Mouse (Mus musculus): ENCODE measurements around the gene Olfr1396.

The Olfr1396 gene

GRCm38 (mm10) chr11:49092053-49092586 lies 22.6 kb downstream of the Olfr1396 start:
- in situ Hi-C loops (cut with MboI; ENCODE audit: unreplicated experiment in 2 of 2) = loop anchor here in 1 of 2 experiments (25.0 kb wide), 1 partner anchor 105 kb away; the partner anchor contains the start of genes 9930111J21Rik1, Gm12185, Olfr56 and Tgtp1

- in situ Hi-C loops (cut with MboI; ENCODE audit: unreplicated experiment in 2 of 2) = loop anchor here in 1 of 2 experiments (25.0 kb wide), 1 partner anchor 104 kb away; the partner anchor contains the start of genes 9930111J21Rik1, Gm12185, Olfr56 and Tgtp1
Measured at GRCm38 (mm10) chr11:49091171-49091570, 23.5 kb downstream of the Olfr1396 start.

- in situ Hi-C loops (cut with MboI; ENCODE audit: unreplicated experiment in 2 of 2) = loop anchor here in 1 of 2 experiments (25.0 kb wide), 1 partner anchor 103 kb away; the partner anchor contains the start of genes 9930111J21Rik1, Gm12185, Olfr56 and Tgtp1
Measured at GRCm38 (mm10) chr11:49090551-49090950, 24.1 kb downstream of the Olfr1396 start.

GRCm38 (mm10) chr11:49089735-49090507 lies 24.8 kb downstream of the Olfr1396 start:
- in situ Hi-C loops (cut with MboI; ENCODE audit: unreplicated experiment in 2 of 2) = loop anchor here (10.0 to 25.0 kb wide), 3 partner anchors 95 to 155 kb away; partner anchors contain the start of genes Gm12185 (in 2 of the 2), Tgtp1 (in 2 of the 2), 9930111J21Rik1 (in 1 of the 2) and Mgat1 (in 1 of the 2)

GRCm38 (mm10) chr11:49088990-49089652 lies 25.6 kb downstream of the Olfr1396 start:
- in situ Hi-C loops (cut with MboI; ENCODE audit: unreplicated experiment in 2 of 2) = loop anchor here (10.0 to 25.0 kb wide), 3 partner anchors 94 to 156 kb away; partner anchors contain the start of genes Gm12185 (in 2 of the 2), Tgtp1 (in 2 of the 2), 9930111J21Rik1 (in 1 of the 2) and Mgat1 (in 1 of the 2)

GRCm38 (mm10) chr11:49087830-49088616 lies 26.7 kb downstream of the Olfr1396 start:
- in situ Hi-C loops (cut with MboI; ENCODE audit: unreplicated experiment in 2 of 2) = loop anchor here (10.0 to 25.0 kb wide), 3 partner anchors 93 to 157 kb away; partner anchors contain the start of genes Gm12185 (in 2 of the 2), Tgtp1 (in 2 of the 2), 9930111J21Rik1 (in 1 of the 2) and Mgat1 (in 1 of the 2)

GRCm38 (mm10) chr11:49086858-49087361 lies 27.8 kb downstream of the Olfr1396 start:
- in situ Hi-C loops (cut with MboI; ENCODE audit: unreplicated experiment in 2 of 2) = loop anchor here (10.0 to 25.0 kb wide), 3 partner anchors 92 to 158 kb away; partner anchors contain the start of genes Gm12185 (in 2 of the 2), Tgtp1 (in 2 of the 2), 9930111J21Rik1 (in 1 of the 2) and Mgat1 (in 1 of the 2)

GRCm38 (mm10) chr11:49084875-49085274 lies 29.8 kb downstream of the Olfr1396 start:
- in situ Hi-C loops (cut with MboI; ENCODE audit: unreplicated experiment in 2 of 2) = loop anchor here (10.0 to 25.0 kb wide), 3 partner anchors 90 to 160 kb away; partner anchors contain the start of genes Gm12185 (in 2 of the 2), Tgtp1 (in 2 of the 2), 9930111J21Rik1 (in 1 of the 2) and Mgat1 (in 1 of the 2)

GRCm38 (mm10) chr11:49084385-49084784 lies 30.3 kb downstream of the Olfr1396 start:
- in situ Hi-C loops (cut with MboI; ENCODE audit: unreplicated experiment in 2 of 2) = loop anchor here (10.0 to 25.0 kb wide), 3 partner anchors 90 to 160 kb away; partner anchors contain the start of genes Gm12185 (in 2 of the 2), Tgtp1 (in 2 of the 2), 9930111J21Rik1 (in 1 of the 2) and Mgat1 (in 1 of the 2)

GRCm38 (mm10) chr11:49083808-49084207 lies 30.9 kb downstream of the Olfr1396 start:
- in situ Hi-C loops (cut with MboI; ENCODE audit: unreplicated experiment in 2 of 2) = loop anchor here (10.0 to 25.0 kb wide), 3 partner anchors 89 to 161 kb away; partner anchors contain the start of genes Gm12185 (in 2 of the 2), Tgtp1 (in 2 of the 2), 9930111J21Rik1 (in 1 of the 2) and Mgat1 (in 1 of the 2)

GRCm38 (mm10) chr11:49083146-49083545 lies 31.5 kb downstream of the Olfr1396 start:
- in situ Hi-C loops (cut with MboI; ENCODE audit: unreplicated experiment in 2 of 2) = loop anchor here (10.0 to 25.0 kb wide), 3 partner anchors 88 to 162 kb away; partner anchors contain the start of genes Gm12185 (in 2 of the 2), Tgtp1 (in 2 of the 2), 9930111J21Rik1 (in 1 of the 2) and Mgat1 (in 1 of the 2)

GRCm38 (mm10) chr11:49081886-49082285 lies 32.8 kb downstream of the Olfr1396 start:
- in situ Hi-C loops (cut with MboI; ENCODE audit: unreplicated experiment in 2 of 2) = loop anchor here (10.0 to 25.0 kb wide), 3 partner anchors 87 to 163 kb away; partner anchors contain the start of genes Gm12185 (in 2 of the 2), Tgtp1 (in 2 of the 2), 9930111J21Rik1 (in 1 of the 2) and Mgat1 (in 1 of the 2)

- in situ Hi-C loops (cut with MboI; ENCODE audit: unreplicated experiment in 2 of 2) = loop anchor here (10.0 to 25.0 kb wide), 3 partner anchors 87 to 163 kb away; partner anchors contain the start of genes Gm12185 (in 2 of the 2), Tgtp1 (in 2 of the 2), 9930111J21Rik1 (in 1 of the 2) and Mgat1 (in 1 of the 2)
Measured at GRCm38 (mm10) chr11:49081356-49081755, 33.3 kb downstream of the Olfr1396 start.

GRCm38 (mm10) chr11:49080636-49081035 lies 34.0 kb downstream of the Olfr1396 start:
- in situ Hi-C loops (cut with MboI; ENCODE audit: unreplicated experiment in 2 of 2) = loop anchor here (10.0 to 25.0 kb wide), 3 partner anchors 86 to 164 kb away; partner anchors contain the start of genes Gm12185 (in 2 of the 2), Tgtp1 (in 2 of the 2), 9930111J21Rik1 (in 1 of the 2) and Mgat1 (in 1 of the 2)

GRCm38 (mm10) chr11:49078719-49079118 lies 36.0 kb downstream of the Olfr1396 start:
- in situ Hi-C loops (cut with MboI; ENCODE audit: unreplicated experiment in 2 of 2) = loop anchor here in 1 of 2 experiments (25.0 kb wide), 1 partner anchor 91 kb away; the partner anchor contains the start of genes 9930111J21Rik1, Gm12185, Olfr56 and Tgtp1

GRCm38 (mm10) chr11:49077012-49077411 lies 37.7 kb downstream of the Olfr1396 start:
- in situ Hi-C loops (cut with MboI; ENCODE audit: unreplicated experiment in 2 of 2) = loop anchor here in 1 of 2 experiments (25.0 kb wide), 1 partner anchor 90 kb away; the partner anchor contains the start of genes 9930111J21Rik1, Gm12185, Olfr56 and Tgtp1

GRCm38 (mm10) chr11:49076001-49076757 lies 38.5 kb downstream of the Olfr1396 start, which contains the start of gene Ifi47:
Gene Ifi47 (plus strand): TSS chr11:49076587.
- in situ Hi-C loops (cut with MboI; ENCODE audit: unreplicated experiment in 2 of 2) = loop anchor here in 1 of 2 experiments (25.0 kb wide), 1 partner anchor 89 kb away; the partner anchor contains the start of genes 9930111J21Rik1, Gm12185, Olfr56 and Tgtp1

Data from v-Abl transformed pro-B cells (cell line).